Mouse (Mus musculus): Measurements from ENCODE around the gene Erich4. TPM values are rescaled to one million over a fixed set of nuclear protein-coding genes. Genes with fewer than 3 reads are reported as not detected.
"Not testable (repeated sequence)": the region's sequence is repeated elsewhere in the genome, so short reads cannot be mapped to it uniquely, and the experiment has no call there.

Erich4 gene
- polyA plus RNA-seq, 1 experiment from 2014 or later, result not detected

DNA sequence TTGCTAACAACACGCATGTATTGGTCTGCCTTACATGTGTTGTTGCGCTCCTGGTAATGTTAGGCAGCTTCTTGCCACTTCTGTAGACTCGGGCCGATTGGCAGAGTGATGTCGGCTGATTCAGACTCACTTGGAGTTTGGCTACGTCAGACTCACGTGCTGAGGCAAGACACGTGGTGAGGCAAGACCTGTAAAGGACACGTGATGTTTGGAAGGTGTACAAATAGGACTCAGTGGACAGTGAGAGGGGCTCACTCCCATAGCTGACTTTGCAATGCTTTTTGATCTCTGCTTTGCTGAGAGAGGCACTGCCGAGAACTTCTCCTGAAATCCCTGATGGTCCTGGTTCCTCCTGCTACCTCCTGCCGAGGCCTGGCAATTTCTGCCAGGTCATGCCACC, 15.0 kb downstream of the Erich4 start:
- Histone ChIP-seq H3K9me3 (no peaks in the 10 kb centered on the region), H3K9ac (replicated peaks) (no peak overlapping the region), H3K27me3 (no peaks in the 10 kb centered on the region), H3K4me1 (no peaks in the 10 kb centered on the region), H3K4me3 (no peak overlapping the region), H3K27ac (replicated peaks) (no peak overlapping the region), H3K4me2 (replicated peaks) (no peak overlapping the region), H3K36me3 (no peaks in the 10 kb centered on the region)
- 83% methylated on average over 11 of the region's 11 CpGs for WGBS
- ATAC-seq (replicated peaks), result no peak

DNA sequence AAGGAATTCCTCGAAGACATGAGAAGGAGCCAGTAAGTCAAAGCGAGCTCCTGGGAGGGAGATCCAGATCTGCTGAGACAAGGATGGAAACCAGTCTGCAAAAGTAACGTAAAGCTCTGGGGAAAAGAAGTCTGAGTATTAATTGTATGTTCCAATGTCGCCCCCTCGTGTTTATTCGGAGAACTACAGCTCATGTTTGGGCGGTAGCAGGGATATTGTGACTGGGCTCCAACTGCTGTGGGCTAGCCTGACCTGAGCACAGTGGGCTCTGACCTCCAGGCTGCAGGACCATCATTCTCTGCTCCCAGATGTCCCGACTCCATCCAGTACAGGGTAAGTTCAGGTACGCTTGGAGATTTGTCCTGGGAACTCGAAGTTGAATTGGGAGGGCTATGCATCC, 16.0 kb downstream of the Erich4 start:
- Histone ChIP-seq H3K4me2 (replicated peaks) (no peak overlapping the region), H3K9me3 (no peaks in the 10 kb centered on the region), H3K27me3 (no peaks in the 10 kb centered on the region), H3K9ac (replicated peaks) (no peak overlapping the region), H3K36me3 (no peaks in the 10 kb centered on the region), H3K4me1 (no peaks in the 10 kb centered on the region), H3K4me3 (no peak overlapping the region), H3K27ac (replicated peaks) (no peak overlapping the region)
- 14% methylated on average over 10 of the region's 10 CpGs for WGBS
- no peak; the same call in 1 of the 2 replicates for ATAC-seq (replicated peaks)

DNA sequence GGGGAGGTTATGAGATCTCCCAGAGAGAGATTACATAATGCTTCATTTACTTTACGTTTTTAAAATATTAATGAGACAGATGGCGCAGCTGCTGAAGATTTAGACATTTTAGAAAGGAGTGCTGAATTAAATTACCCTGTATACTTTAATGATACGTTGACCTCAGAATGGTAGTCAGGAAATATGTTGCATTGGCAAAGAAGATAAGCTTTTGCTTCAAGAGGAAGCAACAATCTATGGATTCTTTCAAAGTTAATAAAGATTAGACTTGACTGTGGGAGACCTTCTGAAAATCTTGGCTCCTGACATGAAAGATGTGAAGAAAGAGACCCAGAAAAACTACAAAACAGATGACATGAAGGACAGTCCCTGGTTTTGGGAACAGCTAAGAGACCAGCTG, 21.8 kb downstream of the Erich4 start:
- Histone ChIP-seq H3K27me3 (no peaks in the 10 kb centered on the region), H3K36me3 (no peaks in the 10 kb centered on the region), H3K4me2 (replicated peaks) (no peak overlapping the region), H3K27ac (replicated peaks) (no peak overlapping the region), H3K4me1 (no peaks in the 10 kb centered on the region), H3K9ac (replicated peaks) (no peak overlapping the region), H3K4me3 (no peak overlapping the region), H3K9me3 (no peaks in the 10 kb centered on the region)
- no peak for ATAC-seq (replicated peaks)
- WGBS, result 81% methylated on average over 3 of the region's 3 CpGs

DNA sequence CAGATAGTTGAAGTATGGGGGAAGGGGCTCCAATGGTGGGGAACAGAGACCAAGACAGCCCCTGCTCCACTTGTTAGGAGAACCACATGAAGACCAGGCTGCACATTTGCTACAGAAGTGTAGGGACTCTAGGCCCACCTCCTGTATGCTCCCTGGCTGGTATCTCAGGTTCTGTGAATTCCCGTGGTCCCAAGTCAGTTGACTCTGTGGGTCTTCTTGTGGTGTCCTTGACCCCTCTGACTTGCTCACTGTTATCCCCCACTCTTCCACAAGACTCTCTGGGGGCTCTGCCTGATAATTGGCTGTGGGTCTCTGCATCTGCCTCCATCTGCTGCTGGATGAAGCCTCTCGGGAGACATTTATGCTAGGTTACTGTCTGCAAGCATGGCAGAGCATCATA, 24.5 kb downstream of the Erich4 start:
- 97% methylated on average over 2 of the region's 2 CpGs for WGBS
- no peak for ATAC-seq (replicated peaks)
- no peaks in the 10 kb centered on the region for H3K4me1 ChIP-seq
- H3K4me2 ChIP-seq (replicated peaks), result no peak overlapping the region
- H3K27me3 ChIP-seq, result no peaks in the 10 kb centered on the region
- no peak overlapping the region for H3K27ac ChIP-seq (replicated peaks)
- H3K4me3 ChIP-seq, result no peak overlapping the region
- no peak overlapping the region for H3K9ac ChIP-seq (replicated peaks)
- H3K36me3 ChIP-seq, result no peaks in the 10 kb centered on the region
- no peaks in the 10 kb centered on the region for H3K9me3 ChIP-seq

DNA sequence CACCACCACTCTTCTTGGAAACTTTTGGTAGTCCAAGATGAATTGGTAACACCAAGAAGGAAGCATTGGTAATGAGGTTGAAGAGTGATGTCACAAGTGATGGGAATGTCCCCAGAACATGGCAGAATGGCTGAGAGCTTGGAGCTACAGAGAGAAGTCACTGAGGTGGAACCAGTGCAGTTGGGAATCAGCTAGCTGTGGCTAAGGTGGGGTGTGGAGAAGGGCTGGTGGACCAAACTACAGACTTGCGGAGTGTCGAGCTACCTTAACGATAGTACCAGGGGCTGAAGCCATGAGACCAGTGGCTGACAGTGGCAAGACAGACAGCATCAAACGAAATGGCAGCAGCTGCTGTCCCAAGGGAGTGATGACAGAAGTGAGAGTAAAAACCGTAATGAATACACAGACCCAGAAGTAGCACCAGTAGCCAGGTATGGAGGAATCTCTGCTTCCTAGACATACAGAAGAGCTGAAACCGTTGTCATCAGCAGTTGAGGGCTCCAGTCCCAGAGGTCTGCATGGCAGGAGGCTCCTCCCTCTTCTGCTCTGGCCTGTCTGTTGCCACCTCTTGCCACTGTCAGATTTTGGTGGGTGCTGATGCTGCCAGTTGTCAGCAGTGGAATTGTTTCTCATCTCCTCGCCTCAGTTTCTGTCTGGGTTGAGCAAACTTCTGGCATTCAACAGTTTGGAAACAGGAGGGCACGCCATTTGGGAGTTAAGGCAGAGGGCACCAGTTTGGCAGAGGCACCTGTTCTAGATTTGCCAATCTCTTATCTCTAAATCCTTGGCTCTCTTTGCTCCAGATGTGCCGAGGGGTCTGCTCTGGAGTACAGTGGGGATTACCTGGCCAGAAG, 30.1 kb downstream of the Erich4 start:
- Histone ChIP-seq H3K4me2 (replicated peaks) (no peak overlapping the region), H3K9ac (replicated peaks) (no peak overlapping the region), H3K4me1 (no peaks in the 10 kb centered on the region)

DNA sequence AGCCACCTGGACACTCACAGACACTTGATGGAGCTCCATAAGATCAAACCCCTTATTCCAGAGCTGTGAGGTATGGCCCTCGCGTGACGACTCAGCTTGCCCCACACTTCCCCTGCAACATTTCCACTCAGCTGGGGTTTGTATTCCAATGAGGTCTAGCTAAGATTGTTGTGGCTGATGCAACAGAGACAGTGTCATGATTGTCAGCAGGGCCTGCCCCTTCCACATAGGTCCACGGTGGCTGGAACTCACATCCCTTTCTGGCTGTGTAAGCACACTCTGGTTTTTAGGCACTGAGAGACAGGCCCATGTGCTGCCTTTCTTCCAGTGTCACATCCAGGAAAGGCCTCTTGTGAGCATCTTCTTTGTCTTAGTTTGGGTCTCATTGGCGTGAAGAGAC, 31.0 kb downstream of the Erich4 start:
- Histone ChIP-seq H3K4me3 (no peak overlapping the region), H3K9me3 (no peaks in the 10 kb centered on the region), H3K27me3 (no peaks in the 10 kb centered on the region), H3K36me3 (no peaks in the 10 kb centered on the region), H3K4me2 (replicated peaks) (no peak overlapping the region), H3K9ac (replicated peaks) (no peak overlapping the region), H3K27ac (replicated peaks) (no peak overlapping the region), H3K4me1 (no peaks in the 10 kb centered on the region)
- ATAC-seq (replicated peaks), result no peak
- 90% methylated on average over 5 of the region's 5 CpGs for WGBS

More for the DNA sequence above, 30.1 kb downstream of the Erich4 start:
- H3K27ac ChIP-seq (replicated peaks), result no peak overlapping the region
- H3K36me3 ChIP-seq, result no peaks in the 10 kb centered on the region
- H3K4me3 ChIP-seq, result no peak overlapping the region
- H3K27me3 ChIP-seq, result no peaks in the 10 kb centered on the region
- WGBS, result 82% methylated on average over 9 of the region's 9 CpGs
- no peaks in the 10 kb centered on the region for H3K9me3 ChIP-seq
- ATAC-seq (replicated peaks), result no peak

DNA sequence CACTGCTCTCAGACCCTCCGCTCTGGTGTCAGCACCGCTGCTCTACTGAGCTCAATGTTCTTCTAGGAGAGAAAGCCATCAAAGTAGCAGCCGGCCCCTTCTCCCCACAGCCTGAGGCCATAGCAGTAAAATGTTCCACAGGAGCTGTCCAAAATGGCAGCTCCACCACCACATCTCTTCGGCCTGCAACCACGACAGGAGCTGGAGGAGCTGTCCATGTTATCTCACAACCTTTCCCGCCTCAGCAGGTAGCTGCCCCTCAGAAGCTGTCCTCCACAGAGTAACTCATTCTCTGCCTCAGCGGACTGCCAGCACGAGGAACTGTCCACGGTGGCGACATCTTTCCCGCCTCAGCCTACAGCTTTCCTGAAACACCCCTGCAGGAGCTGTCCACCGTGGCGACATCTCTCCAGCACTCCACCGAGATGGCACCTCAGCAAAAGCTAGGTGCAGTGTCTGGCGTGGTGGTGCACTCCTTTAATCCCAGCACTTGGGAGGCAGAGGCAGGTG, 33.3 kb downstream of the Erich4 start:
- no peak for ATAC-seq (replicated peaks)
- no peak overlapping the region for H3K4me2 ChIP-seq (replicated peaks)
- H3K27me3 ChIP-seq, result no peaks in the 10 kb centered on the region
- H3K27ac ChIP-seq (replicated peaks), result no peak overlapping the region
- 90% methylated on average over 15 of the region's 15 CpGs for WGBS
- H3K9ac ChIP-seq (replicated peaks), result no peak overlapping the region
- no peaks in the 10 kb centered on the region for H3K9me3 ChIP-seq
- H3K4me3 ChIP-seq, result no peak overlapping the region
- H3K4me1 ChIP-seq, result no peaks in the 10 kb centered on the region
- no peaks in the 10 kb centered on the region for H3K36me3 ChIP-seq

DNA sequence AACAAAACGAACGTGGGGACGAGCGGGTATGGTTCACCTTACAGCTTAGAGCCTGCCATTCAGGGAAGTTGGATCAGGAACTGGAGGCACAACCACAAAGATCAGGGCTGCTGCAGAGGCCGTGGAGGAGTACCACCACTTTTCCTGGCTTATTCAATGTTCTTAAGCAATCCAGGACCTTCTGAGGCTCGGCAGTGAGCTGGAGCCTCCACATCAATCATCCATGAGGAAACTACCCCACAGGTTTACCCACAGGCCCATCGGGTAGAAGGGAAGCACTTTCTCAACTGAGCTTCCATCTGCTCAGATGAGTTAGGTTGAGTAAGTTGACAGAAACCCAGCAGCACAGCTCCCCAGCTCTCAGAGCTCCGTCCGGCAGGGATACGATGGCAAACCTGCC, 36.3 kb downstream of the Erich4 start:
- H3K9ac ChIP-seq (replicated peaks), result no peak overlapping the region
- ATAC-seq (replicated peaks), result no peak
- H3K27me3 ChIP-seq, result no peaks in the 10 kb centered on the region
- no peaks in the 10 kb centered on the region for H3K36me3 ChIP-seq
- no peaks in the 10 kb centered on the region for H3K4me1 ChIP-seq
- no peaks in the 10 kb centered on the region for H3K9me3 ChIP-seq
- WGBS, result 90% methylated on average over 10 of the region's 10 CpGs
- H3K27ac ChIP-seq (replicated peaks), result no peak overlapping the region
- no peak overlapping the region for H3K4me3 ChIP-seq
- H3K4me2 ChIP-seq (replicated peaks), result no peak overlapping the region

DNA sequence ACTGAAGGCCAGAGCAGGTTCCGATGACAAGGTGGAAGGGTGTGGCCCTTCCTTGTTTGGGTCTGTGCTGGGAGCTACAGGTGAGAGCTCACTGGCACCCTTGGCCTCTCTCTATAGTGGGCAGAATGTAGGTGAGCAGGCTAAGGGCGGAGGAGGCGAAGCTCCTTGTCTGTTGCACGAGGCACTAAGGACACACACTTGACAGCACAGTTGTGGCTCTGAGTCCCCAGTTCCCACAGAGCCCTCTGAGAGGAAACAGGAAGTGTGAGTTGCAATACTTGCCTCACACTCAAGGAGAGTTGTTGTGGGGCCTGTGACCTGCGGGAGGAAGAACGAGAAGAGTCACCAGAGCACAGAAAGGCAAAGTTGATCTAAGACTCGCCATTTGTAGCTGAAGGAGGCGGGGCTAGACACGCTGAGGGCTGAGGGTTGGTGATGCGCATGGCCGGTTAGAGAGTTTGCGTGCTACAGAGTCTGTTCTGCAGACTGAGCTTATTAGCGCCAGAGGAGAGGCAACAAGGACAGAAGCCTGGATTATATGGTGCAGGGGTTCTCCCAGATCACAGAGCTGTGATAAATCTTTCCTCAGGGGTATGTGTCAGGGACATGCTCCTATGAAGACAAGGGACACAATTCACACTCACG, 38.8 kb downstream of the Erich4 start:
- H3K4me2 ChIP-seq (replicated peaks); H3K36me3 ChIP-seq; H3K27me3 ChIP-seq; H3K9ac ChIP-seq (replicated peaks); H3K4me1 ChIP-seq; H3K9me3 ChIP-seq; H3K27ac ChIP-seq (replicated peaks); H3K4me3 ChIP-seq; ATAC-seq (replicated peaks): not testable (repeated sequence)
- WGBS, result 84% methylated on average over 14 of the region's 14 CpGs

DNA sequence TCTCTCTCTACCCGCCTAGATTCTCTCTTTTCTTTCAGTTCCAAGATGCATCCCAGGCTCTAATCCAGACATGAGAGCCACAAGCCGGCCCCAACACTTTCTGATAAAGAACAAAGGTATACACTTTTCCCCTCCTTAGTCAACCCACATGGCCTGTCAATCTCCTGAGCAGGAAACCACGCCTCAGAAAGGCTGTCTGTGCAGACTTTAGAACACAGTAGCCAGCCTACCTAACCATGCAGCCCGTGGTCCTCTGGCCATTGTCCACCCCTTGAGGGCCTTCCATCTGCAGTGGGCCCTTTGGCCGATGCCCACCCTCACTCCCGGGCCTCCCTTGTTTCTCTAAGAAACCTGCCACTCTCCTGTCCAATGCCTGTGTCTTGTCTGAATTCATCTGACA, 39.4 kb downstream of the Erich4 start:
- H3K9ac ChIP-seq (replicated peaks); H3K4me3 ChIP-seq; ATAC-seq (replicated peaks); H3K9me3 ChIP-seq; H3K4me2 ChIP-seq (replicated peaks); H3K27me3 ChIP-seq; H3K27ac ChIP-seq (replicated peaks); H3K36me3 ChIP-seq; H3K4me1 ChIP-seq: not testable (repeated sequence)
- 45% methylated on average over 6 of the region's 6 CpGs for WGBS

DNA sequence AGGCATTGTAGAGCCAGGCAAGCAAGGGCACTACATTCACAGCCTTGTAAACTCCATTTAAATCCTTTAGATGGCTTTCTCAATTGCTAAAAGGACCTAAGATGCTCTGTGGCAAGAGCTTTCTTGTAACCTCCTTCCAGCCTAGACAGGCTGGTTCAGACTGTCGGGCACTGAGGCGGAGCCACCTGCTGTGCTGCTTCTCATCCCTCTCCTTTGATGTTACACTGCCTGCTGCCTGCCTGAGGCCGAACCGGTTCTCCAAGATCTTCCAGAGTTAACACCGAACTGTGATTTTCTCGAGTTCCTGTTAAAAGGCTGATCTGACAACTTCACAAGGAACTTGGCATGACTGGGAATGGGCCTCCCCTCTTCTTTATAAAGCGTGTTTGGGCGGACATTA, 39.8 kb downstream of the Erich4 start:
- Histone ChIP-seq H3K4me3 (no peak overlapping the region), H3K36me3 (no peaks in the 10 kb centered on the region), H3K4me2 (replicated peaks) (no peak overlapping the region), H3K9ac (replicated peaks) (no peak overlapping the region), H3K9me3 (no peaks in the 10 kb centered on the region), H3K4me1 (no peaks in the 10 kb centered on the region), H3K27me3 (no peaks in the 10 kb centered on the region), H3K27ac (replicated peaks) (no peak overlapping the region)
- no peak for ATAC-seq (replicated peaks)
- 18% methylated on average over 8 of the region's 8 CpGs for WGBS

DNA sequence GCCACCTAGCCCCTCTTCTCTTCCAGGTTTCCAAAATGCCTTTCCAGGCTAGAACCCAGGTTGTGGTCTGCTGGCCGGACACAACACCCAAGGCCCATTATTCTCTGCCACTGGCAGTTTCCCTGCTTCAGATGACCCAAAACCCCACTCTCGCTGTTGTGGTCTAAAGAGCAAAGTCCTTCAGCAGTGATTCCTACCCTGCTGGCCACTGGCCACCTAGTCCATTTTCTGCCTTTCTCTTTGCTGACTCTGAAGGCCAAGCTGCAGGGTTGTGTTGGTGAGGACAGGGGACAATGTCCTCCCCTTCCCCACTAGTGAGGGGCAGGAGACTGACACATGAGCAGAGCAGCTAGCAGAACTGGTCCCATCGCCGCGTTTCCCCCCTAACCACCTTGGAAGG, 40.6 kb downstream of the Erich4 start:
- WGBS, result 82% methylated on average over 5 of the region's 5 CpGs
- Histone ChIP-seq H3K9ac (replicated peaks) (no peak overlapping the region), H3K27ac (replicated peaks) (no peak overlapping the region), H3K4me1 (no peaks in the 10 kb centered on the region), H3K4me3 (no peak overlapping the region), H3K4me2 (replicated peaks) (no peak overlapping the region), H3K27me3 (no peaks in the 10 kb centered on the region), H3K36me3 (no peaks in the 10 kb centered on the region), H3K9me3 (no peaks in the 10 kb centered on the region)
- no peak for ATAC-seq (replicated peaks)

Data from forebrain, embryonic 15.5 days (tissue).